Mouse (Mus musculus) C2C12 (cell line): ENCODE measurements around the gene Nipa1. TPM values are rescaled to one million over a fixed set of nuclear protein-coding genes. Genes with fewer than 3 reads are reported as not detected.

ENCODE experiments used
- H3K27me3 ChIP-seq: one replicate; pipeline ENCODE4 v1.6.1; 2011; ENCODE audit not compliant: control insufficient read depth, insufficient read depth, insufficient read length
- H3K36me3 ChIP-seq: one replicate; pipeline ENCODE4 v1.6.1; 2011; ENCODE audit not compliant: control insufficient read depth, insufficient read depth
- H3K4me3 ChIP-seq: one replicate; pipeline ENCODE4 v1.5.1; 2011; ENCODE audit warnings: mild to moderate bottlenecking, control low read depth; ENCODE audit not compliant: poor library complexity, insufficient read depth, severe bottlenecking
- H3K79me2 ChIP-seq: one replicate; pipeline ENCODE4 v1.6.1; 2011; ENCODE audit not compliant: control insufficient read depth, insufficient read depth
- H3K79me3 ChIP-seq: one replicate; pipeline ENCODE4 v1.6.1; 2011; ENCODE audit warnings: low read depth, control low read depth
- H3ac ChIP-seq: one replicate; pipeline ENCODE3; 2011; ENCODE audit warnings: low read depth; ENCODE audit not compliant: control insufficient read depth, insufficient read length
- CEBPB ChIP-seq: IDR thresholded peaks from one replicate; pipeline ENCODE4 v1.6.1; 2011; ENCODE audit warnings: low read depth, mild to moderate bottlenecking, control low read depth, moderate library complexity
- CTCF ChIP-seq: IDR thresholded peaks from one replicate; pipeline ENCODE4 v1.5.1; 2011; ENCODE audit not compliant: control insufficient read depth, insufficient read depth, insufficient read length
- FOSL1 ChIP-seq: IDR thresholded peaks from one replicate; pipeline ENCODE4 v1.8.0; 2011; ENCODE audit warnings: mild to moderate bottlenecking, low read length; ENCODE audit not compliant: poor library complexity, insufficient read depth, severe bottlenecking
- MAX ChIP-seq: IDR thresholded peaks from one replicate; pipeline ENCODE4 v1.6.1; 2011; ENCODE audit warnings: mild to moderate bottlenecking, control low read depth
- MYOD1 ChIP-seq: IDR thresholded peaks from one replicate; pipeline ENCODE4 v1.6.1; 2011; ENCODE audit warnings: low read depth; ENCODE audit not compliant: control insufficient read depth, insufficient read length
- MYOG ChIP-seq: IDR thresholded peaks from one replicate; pipeline ENCODE4 v1.6.1; 2011; ENCODE audit not compliant: control insufficient read depth, insufficient read length; ENCODE audit errors: extremely low read depth
- USF1 ChIP-seq: IDR thresholded peaks from one replicate; pipeline ENCODE4 v1.6.1; 2011; ENCODE audit warnings: low read depth, mild to moderate bottlenecking, control low read depth, moderate library complexity
- long read RNA-seq, 2 experiments: library from polyadenylated mRNA; unstranded; transcript quantifications; one replicate each; pipeline ENCODE4 v2.0.0; 2019 to 2020
- polyA plus RNA-seq: library from polyadenylated mRNA; unstranded; fragments of >200 nt; fragmentation: generic; extraction: Trizol; gene quantifications from one replicate; pipeline ENCODE4 v1.2.1, GENCODE M21; 2012; ENCODE audit warnings: missing spikeins

Nipa1 gene
- 3.9 TPM for polyA plus RNA-seq
- long read RNA-seq, experiment 1, partial matches to known transcripts, result 0 of 1 reads
- long read RNA-seq, experiment 1, other reads (novel, unspliced or antisense), result 0 of 1 reads
- long read RNA-seq, experiment 2, partial matches to known transcripts, result 1 of 7 reads
- long read RNA-seq, experiment 2, other reads (novel, unspliced or antisense), result 2 of 7 reads

DNA sequence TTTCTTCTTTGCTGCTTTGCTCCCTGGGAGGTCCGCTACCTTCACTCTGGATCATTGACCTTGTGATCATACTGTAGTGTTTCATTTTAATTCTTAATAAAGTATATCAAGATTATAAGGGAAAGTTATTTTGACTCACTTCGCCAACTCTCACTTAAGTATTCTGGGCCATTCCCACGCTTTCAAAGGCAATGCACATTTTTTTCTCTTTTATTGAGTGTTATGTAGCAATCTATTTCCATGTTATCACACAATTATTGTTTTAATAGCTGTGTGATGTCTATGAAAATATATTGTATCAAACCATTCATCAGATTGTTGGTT, at the start of gene Nipa1:
Gene Nipa1 (minus strand): TSS at position 25 of the 324 bp plus-strand sequence.
- Histone ChIP-seq H3K4me3 (peak within 1 kb of the TSS; percentile 43), H3K27me3 (no peaks in the 10 kb centered on the region), H3ac (peak within 1 kb of the TSS; percentile 71), H3K79me2 (no peaks in the 10 kb centered on the region), H3K79me3 (no peaks in the 10 kb centered on the region), H3K36me3 (no peaks in the 10 kb centered on the region)
- no peak for TF ChIP-seq MAX
- TF ChIP-seq FOSL1, result no peak
- TF ChIP-seq CEBPB, result no peak
- no peak for TF ChIP-seq MYOG
- TF ChIP-seq USF1, result no peak
- no peak for TF ChIP-seq CTCF
- TF ChIP-seq MYOD1, result no peak

DNA sequence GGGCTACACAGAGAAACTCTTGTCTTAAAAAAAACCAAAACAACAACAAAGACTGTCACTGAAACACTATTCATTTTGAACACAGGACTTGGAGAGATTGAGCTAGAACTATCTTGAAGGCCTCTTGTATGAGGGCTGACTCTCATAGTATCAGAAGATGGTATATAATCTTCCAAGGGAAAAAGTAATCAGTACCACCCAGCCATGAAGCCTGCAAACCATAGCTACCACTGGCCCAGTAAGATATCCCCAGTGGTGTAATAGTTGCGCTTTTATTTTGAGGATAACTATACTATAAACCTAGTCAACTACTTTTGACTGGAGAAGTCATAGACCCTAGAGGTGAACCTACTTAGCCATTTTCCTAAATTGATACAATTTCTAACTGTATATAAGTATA, 46.9 kb upstream of the Nipa1 start:
- Histone ChIP-seq H3K79me2 (peaks cover 22% of the 10 kb centered on the region), H3K36me3 (peaks cover 6% of the 10 kb centered on the region), H3K79me3 (peaks cover 14% of the 10 kb centered on the region), H3K4me3 (no peak overlapping the region), H3ac (no peak overlapping the region), H3K27me3 (no peaks in the 10 kb centered on the region)
- no peak for TF ChIP-seq CTCF
- no peak for TF ChIP-seq MYOD1
- no peak for TF ChIP-seq MYOG
- TF ChIP-seq FOSL1, result no peak
- TF ChIP-seq MAX, result no peak
- TF ChIP-seq USF1, result no peak
- TF ChIP-seq CEBPB, result no peak

DNA sequence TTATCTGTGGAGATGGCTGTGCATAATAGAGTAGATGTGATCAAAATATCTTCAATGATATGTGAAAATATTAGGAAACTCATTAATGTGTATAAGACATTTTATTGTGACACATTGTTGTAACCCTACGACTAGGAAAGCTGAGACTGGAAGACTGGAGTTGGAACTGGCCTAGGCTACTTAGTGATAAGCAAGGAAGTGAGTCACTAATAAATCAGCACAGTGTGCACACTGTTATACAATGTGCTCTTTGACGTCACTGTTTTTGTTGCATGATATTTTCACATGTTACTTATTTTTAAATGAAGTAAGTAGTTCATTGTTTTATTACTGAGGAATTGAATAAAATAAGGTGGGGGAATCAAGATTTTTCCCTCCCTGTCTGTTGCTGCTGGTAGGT, 46.4 kb upstream of the Nipa1 start:
- H3K4me3 ChIP-seq, result no peak overlapping the region
- no peak for TF ChIP-seq FOSL1
- TF ChIP-seq MYOG, result no peak
- no peak for TF ChIP-seq MAX
- TF ChIP-seq CEBPB, result no peak
- no peak for TF ChIP-seq CTCF
- no peak for TF ChIP-seq USF1
- TF ChIP-seq MYOD1, result no peak

DNA sequence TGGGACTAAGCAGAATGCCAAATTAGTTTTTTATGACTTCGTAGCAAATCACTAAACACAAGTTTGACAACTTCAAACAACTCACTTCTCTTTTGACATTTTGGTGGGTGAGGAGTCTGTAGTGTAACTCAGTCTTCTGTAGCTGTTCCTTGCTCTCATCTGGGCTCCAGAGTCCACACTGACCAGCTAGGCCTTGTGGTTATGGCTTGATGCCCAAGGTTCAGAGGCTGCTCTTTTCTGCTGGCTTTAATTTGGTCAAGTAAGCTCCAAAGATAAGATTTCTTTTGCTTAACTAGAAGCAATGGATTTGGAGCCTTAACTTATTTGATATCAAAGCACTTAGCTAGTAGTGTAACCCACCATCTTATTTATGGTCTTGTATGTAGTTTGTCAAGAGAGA, 45.1 kb upstream of the Nipa1 start:
- Histone ChIP-seq H3K4me3 (no peak overlapping the region), H3ac (no peak overlapping the region)
- TF ChIP-seq CEBPB, result no peak
- TF ChIP-seq CTCF, result no peak
- no peak for TF ChIP-seq MAX
- TF ChIP-seq MYOG, result no peak
- no peak for TF ChIP-seq FOSL1
- TF ChIP-seq USF1, result no peak
- no peak for TF ChIP-seq MYOD1

More for the DNA sequence above, 46.4 kb upstream of the Nipa1 start:
- H3K79me2 ChIP-seq, result peaks cover 23% of the 10 kb centered on the region
- no peaks in the 10 kb centered on the region for H3K27me3 ChIP-seq
- H3K36me3 ChIP-seq, result peaks cover 6% of the 10 kb centered on the region
- peaks cover 13% of the 10 kb centered on the region for H3K79me3 ChIP-seq
- no peak overlapping the region for H3ac ChIP-seq

DNA sequence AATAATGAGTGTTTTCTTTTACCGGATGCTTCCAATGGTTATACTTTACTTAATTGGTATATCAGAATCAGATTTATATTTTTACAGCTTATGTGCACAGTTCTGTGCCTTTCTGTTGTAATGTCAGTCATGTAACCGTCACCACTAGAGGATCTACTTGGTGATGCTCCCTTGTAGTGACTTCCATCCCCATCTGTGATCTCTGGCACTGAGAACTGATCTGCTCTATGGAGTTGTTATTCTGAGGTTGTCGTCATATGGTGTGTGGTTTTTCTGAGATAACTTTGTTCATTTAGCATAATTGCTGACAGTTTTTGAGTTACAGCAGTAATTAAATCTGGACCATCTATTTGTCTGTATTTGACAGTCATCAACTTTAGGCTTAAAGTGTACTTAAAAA, 35.6 kb upstream of the Nipa1 start:
- Histone ChIP-seq H3K79me3 (peaks cover 34% of the 10 kb centered on the region), H3K79me2 (peaks cover 80% of the 10 kb centered on the region), H3K4me3 (no peak overlapping the region), H3K27me3 (no peaks in the 10 kb centered on the region), H3K36me3 (no peaks in the 10 kb centered on the region), H3ac (no peak overlapping the region)
- no peak for TF ChIP-seq CEBPB

More for the DNA sequence above, 45.1 kb upstream of the Nipa1 start:
- Histone ChIP-seq H3K79me3 (peaks cover 7% of the 10 kb centered on the region), H3K27me3 (no peaks in the 10 kb centered on the region), H3K79me2 (peaks cover 25% of the 10 kb centered on the region), H3K36me3 (peaks cover 2% of the 10 kb centered on the region)

GRCm38 (mm10) chr7:56052996-56053395, 33.2 kb upstream of the Nipa1 start:
- H3K79me2 ChIP-seq, result peaks cover 62% of the 10 kb centered on the region
- H3K4me3 ChIP-seq, result no peak overlapping the region
- no peaks in the 10 kb centered on the region for H3K27me3 ChIP-seq
- H3K36me3 ChIP-seq, result no peaks in the 10 kb centered on the region
- no peak overlapping the region for H3ac ChIP-seq
- H3K79me3 ChIP-seq, result peaks cover 29% of the 10 kb centered on the region
- TF ChIP-seq MYOG (no peak), USF1 (no peak), CEBPB (no peak), MYOD1 (no peak), FOSL1 (no peak), MAX (no peak), CTCF (no peak)
